ENCODE assay signal across 19 mouse cellular contexts in genomic region chr5:97299631-97300030, GRCm38 (mm10).
DNase-seq lines count a peak whose midpoint lies in the region; ATAC-seq and TF ChIP-seq lines count a peak whose summit lies in the region.
"Had no signal": no experiment of that assay in that cellular context is flagged by ENCODE, and none has a peak within 500 bp of the region (broad histone marks: within the 10 kb centered on the region; RNA-seq: fewer than 3 reads in every experiment).

No protein-coding gene starts in this region.

- H3K4me2 ChIP-seq in stomach, postnatal 0 days (replicated peaks; ENCODE audit: low read depth), result no peak overlapping the region
- H3K4me2 ChIP-seq: forebrain, embryonic 13.5 days; heart, embryonic 11.5 days; heart, embryonic 15.5 days; hindbrain, embryonic 14.5 days; intestine, embryonic 15.5 days had no signal

- H3K36me3 ChIP-seq in ES-E14 (ENCODE audit: control insufficient read depth, insufficient read depth, low read length, poor library complexity, severe bottlenecking), result no peaks in the 10 kb centered on the region
- no peaks in the 10 kb centered on the region for H3K36me3 ChIP-seq in stomach, postnatal 0 days (ENCODE audit: control insufficient read depth, insufficient read depth, low read length)
- H3K36me3 ChIP-seq: embryonic facial prominence, embryonic 10.5 days; heart, embryonic 15.5 days; intestine, embryonic 15.5 days had no signal

- no peaks in the 10 kb centered on the region for H3K9me3 ChIP-seq in ES-E14 (ENCODE audit: control insufficient read depth, insufficient read depth, low read depth, low read length)
- no peaks in the 10 kb centered on the region for H3K9me3 ChIP-seq in stomach, postnatal 0 days (ENCODE audit: control insufficient read depth, low read length)
- H3K9me3 ChIP-seq: embryonic facial prominence, embryonic 10.5 days; forebrain, embryonic 13.5 days; heart, embryonic 15.5 days; intestine, embryonic 15.5 days had no signal

- TF ChIP-seq EP300 in stomach, postnatal 0 days (optimal IDR thresholded peaks at IDR 0.05), result no peak

- WGBS in stomach, postnatal 0 days, result 69% methylated on average over 5 of the region's 5 CpGs

- no peak for ATAC-seq in stomach, postnatal 0 days (ENCODE audit: low FRiP score, low TSS enrichment)
- no peak for ATAC-seq in monocyte, adult 5-6 weeks (replicated peaks; ENCODE audit: insufficient number of reproducible peaks, low FRiP score, low TSS enrichment, poor library complexity, severe bottlenecking)
- ATAC-seq: forebrain, embryonic 13.5 days; forebrain, postnatal 0 days; intestine, embryonic 15.5 days; Patski had no signal

- H3K4me1 ChIP-seq in ES-E14 (ENCODE audit: control insufficient read depth in 2 of 2, insufficient read depth in 2 of 2, low read length in 2 of 2, poor library complexity in 1 of 2), result no peaks in the 10 kb centered on the region
- no peaks in the 10 kb centered on the region for H3K4me1 ChIP-seq in stomach, postnatal 0 days (replicated peaks; ENCODE audit: control insufficient read depth, insufficient read depth)
- H3K4me1 ChIP-seq: heart, embryonic 15.5 days; intestine, embryonic 15.5 days had no signal

- no peak for TF ChIP-seq CTCF in stomach, postnatal 0 days (IDR thresholded peaks at IDR 0.05; ENCODE audit: low read depth)

- no peak overlapping the region for H3K27ac ChIP-seq in ES-E14 (ENCODE audit: insufficient read depth, low read depth, low read length, poor library complexity, severe bottlenecking)
- H3K27ac ChIP-seq in stomach, postnatal 0 days (replicated peaks), result no peak overlapping the region
- H3K27ac ChIP-seq: embryonic facial prominence, embryonic 10.5 days; forebrain, embryonic 13.5 days; heart, adult 2 months; heart, embryonic 15.5 days; hindbrain, embryonic 14.5 days; intestine, embryonic 15.5 days had no signal

- in situ Hi-C loops in ES-E14 (cut with MboI; ENCODE audit: low sequenced_read_pairs in 2 of 2, unreplicated experiment in 2 of 2), result no loop called here

- H3K4me3 ChIP-seq in ES-E14 (ENCODE audit: insufficient read depth in 1 of 2, low read depth in 1 of 2, low read length in 2 of 2, poor library complexity in 1 of 2, severe bottlenecking in 1 of 2), result no peak overlapping the region
- H3K4me3 ChIP-seq in stomach, postnatal 0 days (ENCODE audit: low read depth, low read length), result no peak overlapping the region
- H3K4me3 ChIP-seq: embryonic facial prominence, embryonic 10.5 days; forebrain, embryonic 13.5 days; heart, adult 2 months; heart, embryonic 15.5 days; intestine, embryonic 15.5 days had no signal

- H3K9ac ChIP-seq in ES-E14 (ENCODE audit: insufficient read depth, low read depth, low read length, poor library complexity, severe bottlenecking), result no peak overlapping the region
- no peak overlapping the region for H3K9ac ChIP-seq in stomach, postnatal 0 days (ENCODE audit: low read length)
- H3K9ac ChIP-seq: forebrain, embryonic 13.5 days; forebrain, postnatal 0 days; heart, embryonic 15.5 days; hindbrain, embryonic 14.5 days; intestine, embryonic 15.5 days had no signal

- DNase-seq in embryo, embryonic 10 days (ENCODE audit: low spot score), result peak; percentile 58
- no peak for DNase-seq in embryo, embryonic 9.5 days (ENCODE audit: extremely low spot score)
- peak; percentile 35 for DNase-seq in ES-E14 (ENCODE audit: low read depth, low spot score)
- peak; percentile 71 for DNase-seq in ZHBTc4 (ENCODE audit: low read depth, low spot score)
- DNase-seq in stomach, postnatal 0 days (ENCODE audit: low spot score), result no peak
- DNase-seq: adrenal gland, adult 8-10 months; adrenal gland, postnatal 36 days; forebrain, postnatal 0 days; gastrocnemius, postnatal 14 days; heart, adult 2 months; heart, postnatal 14 days had no signal

- no peaks in the 10 kb centered on the region for H3K27me3 ChIP-seq in stomach, postnatal 0 days (ENCODE audit: control insufficient read depth, insufficient read depth, low read length)
- H3K27me3 ChIP-seq: forebrain, embryonic 13.5 days; heart, embryonic 15.5 days; intestine, embryonic 15.5 days; Patski had no signal

TF ChIP-seq in ES-E14, 5 proteins besides CTCF, POLR2A, EP300 and RAD21:
- TF ChIP-seq ZC3H11A (IDR thresholded peaks at IDR 0.05; ENCODE audit: borderline replicate concordance, low read depth, low read length) (no peak), CHD2 (IDR thresholded peaks at IDR 0.05; ENCODE audit: low read depth, low read length) (no peak), ZNF384 (IDR thresholded peaks at IDR 0.05; ENCODE audit: low read depth, low read length) (no peak), HCFC1 (IDR thresholded peaks at IDR 0.05; ENCODE audit: borderline replicate concordance, insufficient read depth, low read length) (no peak), MAFK (IDR thresholded peaks at IDR 0.05; ENCODE audit: insufficient read depth, low read depth, low read length) (no peak)

Comparison
In these comparisons a context has a peak if more than half of its experiments do, and no peak if none do; other contexts are left out.
1. DNase-seq: peak in embryo, embryonic 10 days (single experiment), ES-E14 (single experiment) and ZHBTc4 (single experiment); none in embryo, embryonic 9.5 days (single experiment) and stomach, postnatal 0 days (single experiment).